Mouse (Mus musculus) urinary bladder, postnatal 10 days (tissue): ENCODE data around the gene Ncs1.

Experiments used
- DNase-seq: peaks from one replicate; pipeline ENCODE4 v3.0.0; 2022; ENCODE audit warnings: low spot score

Gene Ncs1

DNA sequence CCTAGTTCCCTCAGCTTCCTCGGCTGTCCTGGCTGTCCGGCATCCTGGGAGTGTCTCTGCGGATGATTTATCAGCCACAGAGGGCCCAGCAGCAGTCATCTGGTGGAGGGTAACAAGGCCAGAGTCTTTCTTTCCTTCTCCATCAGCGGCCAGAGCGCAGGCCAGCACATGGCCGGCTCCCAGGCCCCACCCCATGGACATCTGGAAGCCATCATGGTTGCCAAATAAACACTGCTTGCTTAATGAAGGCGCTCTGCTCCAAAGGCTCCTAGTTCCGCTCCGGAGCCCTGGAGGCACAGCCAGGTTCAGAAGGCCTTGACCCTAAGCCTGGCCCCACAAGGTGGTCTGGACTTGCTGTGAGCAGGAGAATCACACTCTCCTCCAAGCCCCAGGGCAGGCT, 94.2 kb downstream of the Ncs1 start:
- DNase-seq, result no peak

DNA sequence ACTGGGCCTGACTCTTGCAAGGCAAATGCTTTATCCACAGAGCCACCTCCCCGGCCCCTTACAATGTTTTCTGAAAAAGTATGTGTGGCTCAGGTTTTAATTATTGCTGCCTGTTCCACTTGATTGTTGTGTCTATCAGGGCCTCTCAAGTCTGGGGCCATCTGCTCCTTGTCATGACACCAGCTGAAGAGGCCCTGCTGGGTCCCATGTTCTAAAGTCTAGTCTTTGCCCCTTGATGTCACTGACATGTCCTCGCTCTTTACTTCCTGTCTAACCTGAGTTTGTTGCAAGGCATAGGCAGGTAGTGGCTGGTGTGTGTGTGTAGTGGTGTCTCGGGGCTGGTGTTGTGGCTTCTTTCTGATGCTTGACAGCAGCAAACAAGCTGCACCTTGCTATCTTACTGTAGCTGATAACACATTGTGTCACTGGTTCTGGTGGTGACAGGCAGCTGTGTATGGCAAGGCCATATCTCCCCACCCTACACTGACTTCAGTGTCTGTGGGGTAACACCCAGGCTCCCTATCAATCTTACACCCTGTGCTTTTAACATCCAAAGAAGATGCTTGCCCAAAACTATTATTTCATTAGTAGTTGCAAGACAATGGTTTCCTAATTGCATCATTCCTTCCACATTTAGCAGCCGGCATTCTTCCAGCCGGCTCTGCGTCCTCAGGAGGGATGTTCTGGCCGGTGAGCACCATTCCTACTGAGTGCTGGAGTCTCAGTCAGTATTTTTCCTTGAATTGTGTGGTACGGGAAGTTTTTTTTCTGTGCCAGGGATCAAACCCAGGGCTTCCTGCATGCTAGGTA, 96.3 kb downstream of the Ncs1 start:
- DNase-seq, result no peak
